Mouse (Mus musculus) thymus, adult 2 months (tissue): ENCODE measurements around the gene Flii. TPM values are rescaled to one million over a fixed set of nuclear protein-coding genes. Genes with fewer than 3 reads are reported as not detected.

Source experiments
- DNase-seq: peaks from one replicate; pipeline ENCODE4 v3.0.0; 2021
- H3K27ac ChIP-seq: fragments of 200-500 bp; 2 replicates; pipeline ENCODE4 v1.5.1; 2012; ENCODE audit warnings: low read length, control low read depth; ENCODE audit not compliant: control insufficient read depth, insufficient read depth
- H3K27me3 ChIP-seq: fragments of 200-500 bp; 2 replicates; pipeline ENCODE4 v1.6.1; 2012; ENCODE audit warnings: mild to moderate bottlenecking, low read length, moderate library complexity, mixed read lengths; ENCODE audit not compliant: control insufficient read depth, insufficient read depth
- H3K36me3 ChIP-seq: fragments of 200-500 bp; 2 replicates; pipeline ENCODE4 v1.6.1; 2012; ENCODE audit warnings: mild to moderate bottlenecking, low read length, moderate library complexity; ENCODE audit not compliant: control insufficient read depth, insufficient read depth
- H3K4me1 ChIP-seq: fragments of 200-500 bp; replicated peaks from 2 replicates; pipeline ENCODE4 v1.6.1; 2012; ENCODE audit warnings: low read length; ENCODE audit not compliant: control insufficient read depth, insufficient read depth
- H3K4me3 ChIP-seq: fragments of 200-500 bp; 2 replicates; pipeline ENCODE4 v1.5.1; 2012; ENCODE audit warnings: mild to moderate bottlenecking, low read length, control low read depth, moderate library complexity; ENCODE audit not compliant: control insufficient read depth, insufficient read depth
- CTCF ChIP-seq: fragments of 200-500 bp; IDR thresholded peaks from 2 replicates; pipeline ENCODE4 v1.5.1; 2012; ENCODE audit warnings: mild to moderate bottlenecking, control low read depth, low read length, moderate library complexity, borderline replicate concordance; ENCODE audit not compliant: control insufficient read depth, poor library complexity, insufficient read depth; ENCODE audit errors: extremely low read depth
- POLR2A ChIP-seq: fragments of 200-500 bp; IDR thresholded peaks from 2 replicates; pipeline ENCODE4 v1.6.1; 2012; ENCODE audit warnings: mild to moderate bottlenecking, low read length, control low read depth, moderate library complexity; ENCODE audit not compliant: control insufficient read depth, poor library complexity, insufficient read depth; ENCODE audit errors: extremely low read depth
- WGBS: fragments of 180-500 bp; shearing (Covaris S2); methylation state at CpG from one replicate; pipeline ENCODE4 v1.1.7; 2018; 5-methylcytosine and 5-hydroxymethylcytosine counted together
- polyA plus RNA-seq: library from polyadenylated mRNA; depleted of rRNA; stranded (reverse); fragments of >200 nt; gene quantifications from 2 replicates; pipeline ENCODE4 v1.2.3, GENCODE M21; 2012

Flii gene
- polyA plus RNA-seq, 1 experiment = 271 TPM

- Histone ChIP-seq H3K27me3 (no peaks in the 10 kb centered on the region), H3K4me3 (no peak overlapping the region), H3K27ac (no peak overlapping the region), H3K4me1 (no peaks in the 10 kb centered on the region), H3K36me3 (no peaks in the 10 kb centered on the region)
- 96% methylated on average over 3 of the region's 3 CpGs for WGBS
- DNase-seq = no peak
- TF ChIP-seq CTCF = no peak
- no peak for TF ChIP-seq POLR2A
These were observed 43.7 kb upstream of the Flii start for GRCm38 (mm10) chr11:60770776-60771175.

GRCm38 (mm10) chr11:60769322-60769721 lies 42.3 kb upstream of the Flii start:
- no peaks in the 10 kb centered on the region for H3K27me3 ChIP-seq
- H3K36me3 ChIP-seq = no peaks in the 10 kb centered on the region
- 16% methylated on average over 2 of the region's 2 CpGs for WGBS
- H3K27ac ChIP-seq = no peak overlapping the region
- no peaks in the 10 kb centered on the region for H3K4me1 ChIP-seq
- no peak overlapping the region for H3K4me3 ChIP-seq
- no peak for DNase-seq
- no peak for TF ChIP-seq POLR2A
- TF ChIP-seq CTCF = no peak

- no peak overlapping the region for H3K27ac ChIP-seq
- H3K4me1 ChIP-seq = no peaks in the 10 kb centered on the region
- no peak overlapping the region for H3K4me3 ChIP-seq
- TF ChIP-seq CTCF (no peak), POLR2A (no peak)
- no peak for DNase-seq
- no peaks in the 10 kb centered on the region for H3K27me3 ChIP-seq
- no peaks in the 10 kb centered on the region for H3K36me3 ChIP-seq
- WGBS = 96% methylated on average over 4 of the region's 4 CpGs
These were observed 39.9 kb upstream of the Flii start for GRCm38 (mm10) chr11:60766969-60767368.

- WGBS = 71% methylated on average over 3 of the region's 3 CpGs
- no peak for TF ChIP-seq POLR2A
- TF ChIP-seq CTCF = no peak
- no peak overlapping the region for H3K4me3 ChIP-seq
- no peak for DNase-seq
- H3K27me3 ChIP-seq = no peaks in the 10 kb centered on the region
- H3K4me1 ChIP-seq = no peaks in the 10 kb centered on the region
- H3K27ac ChIP-seq = no peak overlapping the region
- H3K36me3 ChIP-seq = peaks cover 12% of the 10 kb centered on the region
These were observed 34.6 kb upstream of the Flii start for GRCm38 (mm10) chr11:60761681-60762080.

GRCm38 (mm10) chr11:60755570-60755969 lies 28.5 kb upstream of the Flii start:
- DNase-seq = no peak
- peaks cover 30% of the 10 kb centered on the region for H3K36me3 ChIP-seq
- H3K4me1 ChIP-seq = no peaks in the 10 kb centered on the region
- TF ChIP-seq CTCF (no peak), POLR2A (no peak)
- 97% methylated on average over 7 of the region's 7 CpGs for WGBS
- H3K27me3 ChIP-seq = no peaks in the 10 kb centered on the region
- no peak overlapping the region for H3K4me3 ChIP-seq
- H3K27ac ChIP-seq = no peak overlapping the region

GRCm38 (mm10) chr11:60740321-60740720 lies 13.3 kb upstream of the Flii start:
- no peaks in the 10 kb centered on the region for H3K4me1 ChIP-seq
- H3K4me3 ChIP-seq = no peak overlapping the region
- H3K27me3 ChIP-seq = no peaks in the 10 kb centered on the region
- TF ChIP-seq CTCF = no peak
- TF ChIP-seq POLR2A = no peak
- 95% methylated on average over 3 of the region's 3 CpGs for WGBS
- no peak overlapping the region for H3K27ac ChIP-seq
- no peak for DNase-seq
- H3K36me3 ChIP-seq = peaks cover 25% of the 10 kb centered on the region

GRCm38 (mm10) chr11:60737450-60737849 lies 10.4 kb upstream of the Flii start:
- Histone ChIP-seq H3K27me3 (no peaks in the 10 kb centered on the region), H3K36me3 (peaks cover 16% of the 10 kb centered on the region), H3K27ac (no peak overlapping the region), H3K4me3 (no peak overlapping the region), H3K4me1 (no peaks in the 10 kb centered on the region)
- no peak for TF ChIP-seq POLR2A
- no peak for TF ChIP-seq CTCF
- no peak for DNase-seq
